Mouse (Mus musculus) megakaryocyte-erythroid progenitor cell, adult 5 weeks (primary cell): ENCODE results near the gene Max. TPM values are rescaled to one million over a fixed set of nuclear protein-coding genes. Genes with fewer than 3 reads are reported as not detected.

Source experiments
- polyA plus RNA-seq: library from polyadenylated mRNA; stranded (reverse); fragments of >175 nt; gene quantifications from 2 replicates; pipeline ENCODE4 v1.2.3, GENCODE M21; 2012

The Max gene
- polyA plus RNA-seq, result 91.7 and 101 TPM in 2 replicates

GRCm38 (mm10) chr12:76961932-76962891, at the start of gene Max:
Gene Max (minus strand): TSS chr12:76962201.

Other genes starting within 250 kb of the Max start
- 5.5 and 5.8 TPM in 2 replicates for gene Churc1, start 196.7 kb downstream of the Max start, polyA plus RNA-seq
- gene Fntb, start 196.6 kb downstream of the Max start, polyA plus RNA-seq, result 17.4 and 18.3 TPM in 2 replicates
- gene Gpx2, start 166.6 kb downstream of the Max start, polyA plus RNA-seq, result not detected in 2 replicates
- 0.05 and 0.17 TPM in 2 replicates for gene Rab15, start 139.3 kb downstream of the Max start, polyA plus RNA-seq